Mouse (Mus musculus) brain, embryonic 14.5 days (tissue): ENCODE measurements around the gene Olfr315.
"Not testable (repeated sequence)": the region's sequence is repeated elsewhere in the genome, so short reads cannot be mapped to it uniquely, and the experiment has no call there.

Experiments
- CTCF ChIP-seq: fragments of 200-500 bp; IDR thresholded peaks from 2 replicates; pipeline ENCODE4 v1.5.1; 2012; ENCODE audit warnings: inconsistent platforms, mild to moderate bottlenecking, moderate library complexity, borderline replicate concordance; ENCODE audit not compliant: insufficient read depth, insufficient read length; ENCODE audit errors: extremely low read depth
- POLR2A ChIP-seq: fragments of 200-500 bp; IDR thresholded peaks from 2 replicates; pipeline ENCODE4 v1.6.1; 2012; ENCODE audit warnings: mild to moderate bottlenecking, inconsistent platforms, borderline replicate concordance; ENCODE audit not compliant: poor library complexity, insufficient read depth, insufficient read length, severe bottlenecking; ENCODE audit errors: extremely low read depth

DNA sequence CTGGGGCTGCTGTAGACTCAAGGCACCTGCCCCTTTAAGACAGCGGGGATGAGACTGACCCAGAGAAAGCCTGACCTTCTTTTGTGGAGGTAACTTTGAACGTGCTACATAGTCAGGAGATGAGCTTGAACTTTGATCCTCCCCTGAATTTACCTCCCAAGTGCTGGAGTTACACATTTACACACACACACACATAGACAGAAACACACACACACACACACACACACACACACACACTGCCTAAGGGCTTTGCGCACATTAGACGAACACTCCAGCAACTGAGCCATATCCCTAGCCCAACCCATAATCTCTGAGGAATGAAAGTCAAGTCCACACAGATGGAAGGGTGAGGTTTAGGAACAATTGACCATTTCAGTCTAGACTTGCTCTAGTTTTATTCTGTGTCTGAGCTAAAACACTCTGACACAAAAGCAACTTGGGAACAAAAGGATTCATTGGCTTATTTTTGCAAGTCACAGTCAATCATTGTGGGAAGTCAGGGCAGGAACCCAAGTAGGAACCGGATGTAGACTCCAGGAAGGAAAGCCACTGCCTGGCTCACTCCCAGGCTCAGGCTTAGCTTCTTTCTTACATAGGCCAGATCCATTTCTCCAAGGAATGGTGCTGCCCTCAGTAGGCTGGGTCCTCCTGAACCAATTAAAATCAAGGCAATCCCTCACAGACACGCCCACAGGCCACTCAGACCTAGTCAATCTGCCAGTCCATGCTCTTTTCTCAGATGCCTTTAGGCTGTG, 44.9 kb upstream of the Olfr315 start:
- TF ChIP-seq CTCF, POLR2A: not testable (repeated sequence)
